Mouse (Mus musculus) small intestine, adult 10 weeks (tissue): ENCODE data around the gene Apbb2. TPM values are rescaled to one million over a fixed set of nuclear protein-coding genes. Genes with fewer than 3 reads are reported as not detected.

Source experiments
- polyA plus RNA-seq: library from polyadenylated mRNA; stranded (reverse); fragments of 350-450 nt; fragmentation: Illumina TruSeq; extraction: RNeasy Lipid Tissue Mini Kit (QIAGEN cat#74804); gene quantifications from one replicate; pipeline ENCODE4 v1.2.3, GENCODE M21; 2014; ENCODE audit warnings: low replicate concordance

Apbb2 gene
- 9.5 TPM for polyA plus RNA-seq

GRCm38 (mm10) chr5:66618597-66618996 is at the start of gene Apbb2:
Gene Apbb2 (minus strand): TSS chr5:66618784.

GRCm38 (mm10) chr5:66259756-66260448 is 358.7 kb downstream of the Apbb2 start, which contains the start of gene Nsun7:
Gene Nsun7 (plus strand): TSS chr5:66259897.

Other genes starting within 250 kb of the Apbb2 start
- 0.82 TPM for gene Uchl1, start 57.3 kb upstream of the Apbb2 start, polyA plus RNA-seq
- 1.9 TPM for gene Limch1, start 127.0 kb upstream of the Apbb2 start, polyA plus RNA-seq